Mouse (Mus musculus) kidney, adult 2 months (tissue): Measurements from ENCODE around the gene Fnip2.

Source experiments
- CTCF ChIP-seq: fragments of 200-500 bp; conservative IDR thresholded peaks from 2 replicates; pipeline ENCODE4 v1.5.1; 2011; ENCODE audit warnings: low read depth, mild to moderate bottlenecking, control low read depth, low read length, moderate library complexity, mixed read lengths; ENCODE audit not compliant: insufficient read depth, insufficient read length
- POLR2A ChIP-seq: fragments of 200-500 bp; IDR thresholded peaks from one replicate; pipeline ENCODE4 v1.6.1; 2011; ENCODE audit warnings: low read depth, low read length, control low read depth

- TF ChIP-seq POLR2A (no peak), CTCF (no peak)
These were observed 123.7 kb downstream of the Fnip2 start for GRCm38 (mm10) chr3:79443850-79444249.
